Mouse (Mus musculus): Measurements from ENCODE around the gene Tmem178.

- TF ChIP-seq EP300 (IDR thresholded peaks at IDR 0.05) (no peak), CTCF (IDR thresholded peaks at IDR 0.05) (no peak)
Observed at GRCm38 (mm10) chr17:81010199-81010598, 65.8 kb downstream of the Tmem178 start.
